Mouse (Mus musculus) adrenal gland (tissue): ENCODE measurements around the gene Ide.

ENCODE experiments used
- intact Hi-C: fragments of 180-260 bp; cut with DNase I; formaldehyde crosslinking; loops from one replicate; pipeline ENCODE4 v1.15.1; 2025

Ide gene

GRCm38 (mm10) chr19:37335392-37335791 is 2.3 kb downstream of the Ide start:
- intact Hi-C loops: no loop called here

- intact Hi-C loops: no loop called here
Measured at GRCm38 (mm10) chr19:37333357-37333756, 4.3 kb downstream of the Ide start.

GRCm38 (mm10) chr19:37332726-37333125 is 4.9 kb downstream of the Ide start:
- intact Hi-C loops: no loop called here

- intact Hi-C loops: no loop called here
Measured at GRCm38 (mm10) chr19:37327216-37327615, 10.4 kb downstream of the Ide start.

- intact Hi-C loops: no loop called here
Measured at GRCm38 (mm10) chr19:37323566-37323965, 14.1 kb downstream of the Ide start.

GRCm38 (mm10) chr19:37320802-37321619 is 16.6 kb downstream of the Ide start:
- intact Hi-C loops: no loop called here

- intact Hi-C loops: no loop called here
Measured at GRCm38 (mm10) chr19:37317359-37317758, 20.3 kb downstream of the Ide start.

GRCm38 (mm10) chr19:37315091-37315490 is 22.6 kb downstream of the Ide start:
- intact Hi-C loops: no loop called here

GRCm38 (mm10) chr19:37311426-37311825 is 26.2 kb downstream of the Ide start:
- intact Hi-C loops: no loop called here

- intact Hi-C loops: no loop called here
Measured at GRCm38 (mm10) chr19:37310133-37310532, 27.5 kb downstream of the Ide start.

GRCm38 (mm10) chr19:37308941-37309340 is 28.7 kb downstream of the Ide start:
- intact Hi-C loops: no loop called here

- intact Hi-C loops: no loop called here
Measured at GRCm38 (mm10) chr19:37307826-37308545, 29.7 kb downstream of the Ide start.

- intact Hi-C loops: no loop called here
Measured at GRCm38 (mm10) chr19:37306176-37306575, 31.5 kb downstream of the Ide start.

- intact Hi-C loops: no loop called here
Measured at GRCm38 (mm10) chr19:37304866-37305265, 32.8 kb downstream of the Ide start.

GRCm38 (mm10) chr19:37304006-37304405 is 33.6 kb downstream of the Ide start:
- intact Hi-C loops: no loop called here

GRCm38 (mm10) chr19:37301733-37302132 is 35.9 kb downstream of the Ide start:
- intact Hi-C loops: no loop called here

GRCm38 (mm10) chr19:37291676-37292075 is 46.0 kb downstream of the Ide start:
- intact Hi-C loops: no loop called here

GRCm38 (mm10) chr19:37290906-37291305 is 46.7 kb downstream of the Ide start:
- intact Hi-C loops: no loop called here

GRCm38 (mm10) chr19:37284775-37285174 is 52.9 kb downstream of the Ide start:
- intact Hi-C loops: no loop called here

- intact Hi-C loops: no loop called here
Measured at GRCm38 (mm10) chr19:37283166-37283565, 54.5 kb downstream of the Ide start.

GRCm38 (mm10) chr19:37281710-37282109 is 55.9 kb downstream of the Ide start:
- intact Hi-C loops: no loop called here

- intact Hi-C loops: no loop called here
Measured at GRCm38 (mm10) chr19:37279194-37279593, 58.5 kb downstream of the Ide start.

- intact Hi-C loops: no loop called here
Measured at GRCm38 (mm10) chr19:37275555-37275954, 62.1 kb downstream of the Ide start.
